Mouse (Mus musculus) kidney, adult 2 months (tissue): Measurements from ENCODE around the gene Taar8a.
"Not testable (repeated sequence)": the region's sequence is repeated elsewhere in the genome, so short reads cannot be mapped to it uniquely, and the experiment has no call there.

Source experiments
- CTCF ChIP-seq: fragments of 200-500 bp; conservative IDR thresholded peaks from 2 replicates; pipeline ENCODE4 v1.5.1; 2011; ENCODE audit warnings: low read depth, mild to moderate bottlenecking, control low read depth, low read length, moderate library complexity, mixed read lengths; ENCODE audit not compliant: insufficient read depth, insufficient read length
- POLR2A ChIP-seq: fragments of 200-500 bp; IDR thresholded peaks from one replicate; pipeline ENCODE4 v1.6.1; 2011; ENCODE audit warnings: low read depth, low read length, control low read depth

- not testable (repeated sequence) for TF ChIP-seq CTCF, POLR2A
Observed at GRCm38 (mm10) chr10:24097010-24097409, 20.7 kb downstream of the Taar8a start.
